Mouse (Mus musculus) testis, adult 2 months (tissue): ENCODE measurements around the gene Tigd2. TPM values are rescaled to one million over a fixed set of nuclear protein-coding genes. Genes with fewer than 3 reads are reported as not detected.

Source experiments
- H3K27ac ChIP-seq: fragments of 200-500 bp; 2 replicates; pipeline ENCODE4 v1.5.1; 2012; ENCODE audit warnings: low read depth, low read length; ENCODE audit not compliant: control insufficient read depth, insufficient read depth
- H3K27me3 ChIP-seq: fragments of 200-500 bp; 2 replicates; pipeline ENCODE4 v1.6.1; 2012; ENCODE audit warnings: mild to moderate bottlenecking, low read length, moderate library complexity; ENCODE audit not compliant: control insufficient read depth, insufficient read depth
- H3K36me3 ChIP-seq: fragments of 200-500 bp; 2 replicates; pipeline ENCODE4 v1.6.1; 2012; ENCODE audit warnings: mild to moderate bottlenecking, low read length; ENCODE audit not compliant: control insufficient read depth, insufficient read depth
- H3K4me1 ChIP-seq: fragments of 200-500 bp; 2 replicates; pipeline ENCODE4 v1.6.1; 2012; ENCODE audit warnings: low read length; ENCODE audit not compliant: control insufficient read depth, insufficient read depth
- H3K4me3 ChIP-seq: fragments of 200-500 bp; 2 replicates; pipeline ENCODE4 v1.5.1; 2012; ENCODE audit warnings: low read depth, mild to moderate bottlenecking, low read length, moderate library complexity, mixed read lengths; ENCODE audit not compliant: control insufficient read depth
- CTCF ChIP-seq: fragments of 200-500 bp; IDR thresholded peaks from 2 replicates; pipeline ENCODE4 v1.5.1; 2012; ENCODE audit warnings: low read depth, mild to moderate bottlenecking, inconsistent platforms, low read length, moderate library complexity; ENCODE audit not compliant: control insufficient read depth, insufficient read depth, insufficient replicate concordance
- POLR2A ChIP-seq: fragments of 200-500 bp; IDR thresholded peaks from 2 replicates; pipeline ENCODE4 v1.6.1; 2012; ENCODE audit warnings: low read depth, mild to moderate bottlenecking, inconsistent platforms, low read length, moderate library complexity; ENCODE audit not compliant: control insufficient read depth
- polyA plus RNA-seq: library from polyadenylated mRNA; depleted of rRNA; stranded (reverse); fragments of >200 nt; gene quantifications from 2 replicates; pipeline ENCODE4 v1.2.3, GENCODE M21; 2012; rRNA removed

Tigd2 gene
- polyA plus RNA-seq, 1 experiment = 1.8 TPM

DNA sequence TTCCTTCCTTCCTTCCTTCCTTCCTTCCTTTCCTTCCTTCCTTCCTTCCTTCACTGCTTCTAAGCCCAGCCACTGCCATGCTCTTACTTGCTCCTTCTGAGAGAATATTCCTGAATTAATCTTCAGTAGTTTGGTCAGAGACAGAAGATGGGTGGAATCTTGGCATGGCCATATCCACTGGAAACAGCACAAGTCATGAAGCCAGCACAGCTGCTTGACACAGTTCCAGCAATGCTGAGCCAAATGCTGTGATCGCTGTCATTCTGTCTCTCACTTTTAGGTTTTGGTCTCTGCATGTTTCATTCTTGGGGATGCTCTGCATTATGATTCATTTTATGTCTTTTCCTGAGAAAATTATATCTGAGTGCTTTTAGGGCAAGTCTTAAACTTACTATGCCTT is 47.2 kb downstream of the Tigd2 start:
- H3K27ac ChIP-seq = no peak overlapping the region
- TF ChIP-seq CTCF = no peak
- TF ChIP-seq POLR2A = no peak
- H3K36me3 ChIP-seq = no peaks in the 10 kb centered on the region
- H3K4me3 ChIP-seq = no peak overlapping the region
- no peaks in the 10 kb centered on the region for H3K4me1 ChIP-seq
- H3K27me3 ChIP-seq = no peaks in the 10 kb centered on the region

Other genes with a start within 250 kb of the Tigd2 start
- gene Fam13a, start 184.3 kb upstream of the Tigd2 start, polyA plus RNA-seq = 0.26 and 0.30 TPM in 2 replicates
- 0.05 TPM in 2 replicates for gene Gprin3, start 217.4 kb downstream of the Tigd2 start, polyA plus RNA-seq